ENCODE assay signal across 26 mouse cellular contexts in genomic region chr1:125858631-125859030, GRCm38 (mm10). TPM values are rescaled to one million over a fixed set of nuclear protein-coding genes. Genes with fewer than 3 reads are reported as not detected.
DNase-seq lines count a peak whose midpoint lies in the region; ATAC-seq and TF ChIP-seq lines count a peak whose summit lies in the region.
"Had no signal": no experiment of that assay in that cellular context is flagged by ENCODE, and none has a peak within 500 bp of the region (broad histone marks: within the 10 kb centered on the region; RNA-seq: fewer than 3 reads in every experiment).

No protein-coding gene starts in this region.

- WGBS in forebrain, embryonic 12.5 days = 77% methylated on average over 5 of the region's 5 CpGs
- WGBS in heart, embryonic 12.5 days = 77% methylated on average over 5 of the region's 5 CpGs

- peaks cover 11% of the 10 kb centered on the region for H3K4me1 ChIP-seq in forebrain, embryonic 12.5 days
- H3K4me1 ChIP-seq in heart, embryonic 12.5 days (replicated peaks) = no peaks in the 10 kb centered on the region
- H3K4me1 ChIP-seq: forebrain, embryonic 15.5 days; heart, embryonic 15.5 days; limb, embryonic 10.5 days; liver, embryonic 15.5 days; neural tube, embryonic 12.5 days had no signal

- H3K4me3 ChIP-seq in layer of hippocampus, adult 2 months = no peak overlapping the region
- H3K4me3 ChIP-seq in forebrain, embryonic 12.5 days (replicated peaks) = no peak overlapping the region
- H3K4me3 ChIP-seq in heart, embryonic 12.5 days = no peak overlapping the region
- H3K4me3 ChIP-seq: forebrain, embryonic 15.5 days; heart, embryonic 15.5 days; hindbrain, embryonic 13.5 days; limb, embryonic 10.5 days; liver, embryonic 15.5 days; midbrain, embryonic 15.5 days; neural tube, embryonic 12.5 days had no signal

- peak; percentile 62 for DNase-seq in right cerebral cortex, adult 18-20 months
- DNase-seq in right cerebral cortex, postnatal 4 days = no peak
- peak; percentile 30 to 35 for DNase-seq in layer of hippocampus, adult 2 months (ENCODE audit: low spot score in 2 of 2)
- peak; percentile 46 to 48 for DNase-seq in right cerebral cortex, postnatal 10 days (ENCODE audit: low spot score in 2 of 2)
- DNase-seq: adrenal gland, postnatal 10 days; cerebellum, adult 9-10 months; heart, postnatal 36 days; kidney, adult 18-20 months; liver; lung, postnatal 4 days; spleen, adult 18-20 months; thymus, postnatal 36 days had no signal

- TF ChIP-seq CTCF in layer of hippocampus, adult 2 months (conservative IDR thresholded peaks at IDR 0.05) = no peak

- no peaks in the 10 kb centered on the region for H3K36me3 ChIP-seq in forebrain, embryonic 12.5 days (replicated peaks)
- no peaks in the 10 kb centered on the region for H3K36me3 ChIP-seq in heart, embryonic 12.5 days
- H3K36me3 ChIP-seq: forebrain, embryonic 15.5 days; heart, embryonic 15.5 days; hindbrain, embryonic 13.5 days; limb, embryonic 10.5 days; liver, embryonic 15.5 days; midbrain, embryonic 15.5 days; neural tube, embryonic 12.5 days had no signal

- H3K9me3 ChIP-seq in forebrain, embryonic 12.5 days = no peaks in the 10 kb centered on the region
- no peaks in the 10 kb centered on the region for H3K9me3 ChIP-seq in heart, embryonic 12.5 days (replicated peaks)
- H3K9me3 ChIP-seq: forebrain, embryonic 15.5 days; heart, embryonic 15.5 days; hindbrain, embryonic 13.5 days; limb, embryonic 10.5 days; liver, embryonic 15.5 days; midbrain, embryonic 15.5 days; neural tube, embryonic 12.5 days had no signal

- H3K27ac ChIP-seq in layer of hippocampus, adult 2 months = peak overlapping the region; percentile 43; the same call in 1 of the 2 replicates
- H3K27ac ChIP-seq in forebrain, embryonic 12.5 days = no peak overlapping the region
- H3K27ac ChIP-seq in heart, embryonic 12.5 days (ENCODE audit: poor library complexity, severe bottlenecking) = no peak overlapping the region
- H3K27ac ChIP-seq: forebrain, embryonic 15.5 days; heart, embryonic 15.5 days; hindbrain, embryonic 13.5 days; kidney, postnatal 0 days; limb, embryonic 10.5 days; liver, embryonic 15.5 days; midbrain, embryonic 15.5 days; neural tube, embryonic 12.5 days had no signal

- no peaks in the 10 kb centered on the region for H3K27me3 ChIP-seq in forebrain, embryonic 12.5 days
- H3K27me3 ChIP-seq in heart, embryonic 12.5 days (replicated peaks) = no peaks in the 10 kb centered on the region
- H3K27me3 ChIP-seq: forebrain, embryonic 15.5 days; heart, embryonic 15.5 days; hindbrain, embryonic 13.5 days; liver, embryonic 15.5 days; midbrain, embryonic 15.5 days; neural tube, embryonic 12.5 days had no signal

- no peak overlapping the region for H3K9ac ChIP-seq in forebrain, embryonic 12.5 days
- H3K9ac ChIP-seq in heart, embryonic 12.5 days = no peak overlapping the region
- H3K9ac ChIP-seq: forebrain, embryonic 15.5 days; heart, embryonic 15.5 days; hindbrain, embryonic 13.5 days; liver, embryonic 15.5 days; midbrain, embryonic 15.5 days; neural tube, embryonic 12.5 days had no signal

- ATAC-seq in forebrain, embryonic 12.5 days (ENCODE audit: low FRiP score) = no peak
- ATAC-seq in inflammation-experienced regulatory T-cells, adult 6 months = no peak
- no peak for ATAC-seq in heart, embryonic 12.5 days (ENCODE audit: insufficient number of reproducible peaks, low FRiP score)
- ATAC-seq: forebrain, embryonic 15.5 days; midbrain, embryonic 15.5 days had no signal

- H3K4me2 ChIP-seq in forebrain, embryonic 12.5 days = no peak overlapping the region
- no peak overlapping the region for H3K4me2 ChIP-seq in heart, embryonic 12.5 days
- H3K4me2 ChIP-seq: forebrain, embryonic 15.5 days; heart, embryonic 15.5 days; hindbrain, embryonic 13.5 days; liver, embryonic 15.5 days; midbrain, embryonic 15.5 days; neural tube, embryonic 12.5 days had no signal

RNA-seq across cellular contexts. Expression of gene Lypd1, which starts 54.3 kb away (rescaled TPM):
- total RNA-seq in layer of hippocampus, adult 2 months (2021) = 10 to 100 TPM; 89.0 to 90.0 TPM
- polyA plus RNA-seq in forebrain, embryonic 12.5 days (2016; fragmentation: Nextera tagmentation; extraction: Ambion mirVana) = 7.2 and 9.0 TPM in 2 replicates
- not detected for polyA plus RNA-seq in inflammation-experienced regulatory T-cells, adult 6 months (2017; shearing (Covaris generic))
- 0.59 and 1.8 TPM in 2 replicates for polyA plus RNA-seq in heart, embryonic 12.5 days (2016; fragmentation: Nextera tagmentation; extraction: Ambion mirVana)
- total RNA-seq: gastrocnemius, adult 18-20 months; MEL had no signal
- polyA plus RNA-seq: C2C12 had no signal
